In the genomic region with DNA sequence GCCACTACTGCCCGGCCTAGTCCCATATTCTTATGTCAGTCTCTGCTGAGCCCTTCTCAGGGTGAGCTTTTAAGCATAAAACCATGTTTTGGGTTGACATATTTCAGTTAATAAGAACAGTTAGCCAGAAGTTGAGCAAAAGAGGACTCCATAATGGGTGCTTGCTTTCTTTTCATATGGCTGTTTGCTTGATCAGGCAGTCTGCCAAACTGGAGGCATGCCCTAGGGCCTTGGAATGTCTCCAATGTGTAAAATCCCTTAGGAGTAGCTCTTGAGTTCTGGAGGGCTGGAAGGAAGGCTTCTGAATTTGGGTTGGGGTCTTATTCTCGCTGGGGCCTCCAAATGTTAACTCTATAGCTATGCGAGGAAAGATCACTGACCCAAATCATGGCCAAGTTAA, we compare ENCODE assay signal across 22 mouse cellular contexts. TPM values are rescaled to one million over a fixed set of nuclear protein-coding genes. Genes with fewer than 3 reads are reported as not detected.
DNase-seq lines count a peak whose midpoint lies in the region; ATAC-seq and TF ChIP-seq lines count a peak whose summit lies in the region.
"Had no signal": no experiment of that assay in that cellular context is flagged by ENCODE, and none has a peak within 500 bp of the region (broad histone marks: within the 10 kb centered on the region; RNA-seq: fewer than 3 reads in every experiment).

No protein-coding gene starts in this region.

- no peak overlapping the region for H3K4me3 ChIP-seq in forebrain, embryonic 14.5 days (ENCODE audit: low read depth, low read length)
- H3K4me3 ChIP-seq in forebrain, embryonic 16.5 days (replicated peaks; ENCODE audit: low read length) = no peak overlapping the region
- H3K4me3 ChIP-seq in lung, embryonic 14.5 days (ENCODE audit: low read depth, low read length) = no peak overlapping the region
- no peak overlapping the region for H3K4me3 ChIP-seq in limb, embryonic 10.5 days
- H3K4me3 ChIP-seq: embryonic facial prominence, embryonic 10.5 days; heart, embryonic 15.5 days; hindbrain, embryonic 15.5 days; liver, embryonic 13.5 days; midbrain, embryonic 12.5 days; stomach, embryonic 15.5 days had no signal

- H3K4me1 ChIP-seq in forebrain, embryonic 14.5 days (ENCODE audit: control insufficient read depth, insufficient read depth, low read length) = no peaks in the 10 kb centered on the region
- no peaks in the 10 kb centered on the region for H3K4me1 ChIP-seq in forebrain, embryonic 16.5 days (replicated peaks; ENCODE audit: control insufficient read depth, insufficient read depth, low read length)
- no peaks in the 10 kb centered on the region for H3K4me1 ChIP-seq in lung, embryonic 14.5 days (ENCODE audit: insufficient read depth)
- no peaks in the 10 kb centered on the region for H3K4me1 ChIP-seq in limb, embryonic 10.5 days
- H3K4me1 ChIP-seq: embryonic facial prominence, embryonic 10.5 days; heart, embryonic 15.5 days; hindbrain, embryonic 15.5 days; liver, embryonic 13.5 days; midbrain, embryonic 12.5 days; stomach, embryonic 15.5 days had no signal

- peak; percentile 62 for DNase-seq in forebrain, embryonic 14.5 days (ENCODE audit: low spot score)
- peak; percentile 45 for DNase-seq in 3T3-L1 (ENCODE audit: low read depth, low spot score)
- DNase-seq in lung, embryonic 14.5 days = peak; percentile 79
- DNase-seq in lung, postnatal 25 days (ENCODE audit: low spot score) = peak; percentile 28
- DNase-seq in limb, embryonic 10.5 days (ENCODE audit: low spot score) = no peak
- no peak for DNase-seq in embryo, embryonic 10.5 days (ENCODE audit: low spot score)
- no peak for DNase-seq in heart, postnatal 14 days
- DNase-seq: adrenal gland, adult 2 months; cerebellum, adult 8-10 months; kidney, adult 2 months; layer of hippocampus, postnatal 36 days; liver, embryonic 13.5 days; thymus, adult 2 months had no signal

- no peak for ATAC-seq in forebrain, embryonic 14.5 days
- ATAC-seq in forebrain, embryonic 16.5 days = no peak
- ATAC-seq in lung, embryonic 14.5 days (ENCODE audit: insufficient read depth) = no peak
- ATAC-seq: CD4-positive, CD25-positive, alpha-beta regulatory T cell, adult 4 months; Patski had no signal

- no peak overlapping the region for H3K9ac ChIP-seq in forebrain, embryonic 14.5 days (ENCODE audit: low read length)
- no peak overlapping the region for H3K9ac ChIP-seq in forebrain, embryonic 16.5 days (replicated peaks; ENCODE audit: low read depth, low read length)
- H3K9ac ChIP-seq in lung, embryonic 14.5 days = no peak overlapping the region
- H3K9ac ChIP-seq: heart, embryonic 15.5 days; hindbrain, embryonic 15.5 days; liver, embryonic 13.5 days; midbrain, embryonic 12.5 days; stomach, embryonic 15.5 days had no signal

- H3K36me3 ChIP-seq in forebrain, embryonic 14.5 days (ENCODE audit: control insufficient read depth, insufficient read depth, low read length) = no peaks in the 10 kb centered on the region
- no peaks in the 10 kb centered on the region for H3K36me3 ChIP-seq in forebrain, embryonic 16.5 days (ENCODE audit: control insufficient read depth, insufficient read depth)
- H3K36me3 ChIP-seq in lung, embryonic 14.5 days (ENCODE audit: insufficient read depth) = no peaks in the 10 kb centered on the region
- no peaks in the 10 kb centered on the region for H3K36me3 ChIP-seq in limb, embryonic 10.5 days
- H3K36me3 ChIP-seq: embryonic facial prominence, embryonic 10.5 days; heart, embryonic 15.5 days; hindbrain, embryonic 15.5 days; liver, embryonic 13.5 days; midbrain, embryonic 12.5 days; stomach, embryonic 15.5 days had no signal

- TF ChIP-seq CTCF in lung, embryonic 14.5 days (IDR thresholded peaks at IDR 0.05; ENCODE audit: low read depth) = no peak

- H3K27me3 ChIP-seq in forebrain, embryonic 14.5 days (replicated peaks; ENCODE audit: control insufficient read depth, insufficient read depth, low read length) = no peaks in the 10 kb centered on the region
- no peaks in the 10 kb centered on the region for H3K27me3 ChIP-seq in forebrain, embryonic 16.5 days (replicated peaks; ENCODE audit: control insufficient read depth, insufficient read depth, low read length)
- no peaks in the 10 kb centered on the region for H3K27me3 ChIP-seq in lung, embryonic 14.5 days (ENCODE audit: insufficient read depth, low read length)
- H3K27me3 ChIP-seq in limb, embryonic 10.5 days (ENCODE audit: low read depth, poor library complexity, severe bottlenecking) = peaks cover under 1% of the 10 kb centered on the region; the same call in 1 of the 2 replicates
- H3K27me3 ChIP-seq: heart, embryonic 15.5 days; hindbrain, embryonic 15.5 days; midbrain, embryonic 12.5 days; Patski; stomach, embryonic 15.5 days had no signal

- 76% methylated on average over 3 of the region's 3 CpGs for WGBS in forebrain, embryonic 14.5 days
- WGBS in forebrain, embryonic 16.5 days = 61% methylated on average over 3 of the region's 3 CpGs
- 79% methylated on average over 3 of the region's 3 CpGs for WGBS in lung, embryonic 14.5 days
- 94% methylated on average over 3 of the region's 3 CpGs for WGBS in limb, embryonic 10.5 days

- no peak overlapping the region for H3K4me2 ChIP-seq in forebrain, embryonic 14.5 days (ENCODE audit: low read length)
- no peak overlapping the region for H3K4me2 ChIP-seq in forebrain, embryonic 16.5 days (ENCODE audit: low read length)
- H3K4me2 ChIP-seq in lung, embryonic 14.5 days = no peak overlapping the region
- H3K4me2 ChIP-seq: heart, embryonic 15.5 days; hindbrain, embryonic 15.5 days; liver, embryonic 13.5 days; midbrain, embryonic 12.5 days; stomach, embryonic 15.5 days had no signal

- H3K27ac ChIP-seq in forebrain, embryonic 14.5 days (ENCODE audit: low read depth, low read length) = no peak overlapping the region
- H3K27ac ChIP-seq in forebrain, embryonic 16.5 days (ENCODE audit: low read length) = no peak overlapping the region
- H3K27ac ChIP-seq in lung, embryonic 14.5 days (ENCODE audit: low read depth) = no peak overlapping the region
- no peak overlapping the region for H3K27ac ChIP-seq in limb, embryonic 10.5 days
- H3K27ac ChIP-seq: embryonic facial prominence, embryonic 10.5 days; heart, embryonic 15.5 days; hindbrain, embryonic 15.5 days; kidney, postnatal 0 days; liver, embryonic 13.5 days; midbrain, embryonic 12.5 days; stomach, embryonic 15.5 days had no signal

- intact Hi-C loops in heart, postnatal 14 days (cut with DNase I) = no loop called here

- H3K9me3 ChIP-seq in forebrain, embryonic 14.5 days (replicated peaks; ENCODE audit: control insufficient read depth, low read length) = no peaks in the 10 kb centered on the region
- no peaks in the 10 kb centered on the region for H3K9me3 ChIP-seq in forebrain, embryonic 16.5 days (ENCODE audit: control insufficient read depth, low read length)
- H3K9me3 ChIP-seq in lung, embryonic 14.5 days (ENCODE audit: low read depth, low read length) = peaks cover 3% of the 10 kb centered on the region; the same call in 1 of the 2 replicates
- no peaks in the 10 kb centered on the region for H3K9me3 ChIP-seq in limb, embryonic 10.5 days (replicated peaks)
- H3K9me3 ChIP-seq: embryonic facial prominence, embryonic 10.5 days; heart, embryonic 15.5 days; hindbrain, embryonic 15.5 days; liver, embryonic 13.5 days; midbrain, embryonic 12.5 days; stomach, embryonic 15.5 days had no signal

RNA-seq across cellular contexts. Expression of a gene that starts 5.9 kb away (rescaled TPM):
- 16.3 and 21.3 TPM in 2 replicates for polyA plus RNA-seq in forebrain, embryonic 14.5 days (2014; fragmentation: Nextera tagmentation; extraction: Ambion mirVana)
- 19.2 and 21.1 TPM in 2 replicates for polyA plus RNA-seq in forebrain, embryonic 16.5 days (2015; fragmentation: Nextera tagmentation; extraction: Ambion mirVana)
- 16.4 and 18.1 TPM in 2 replicates for polyA plus RNA-seq in lung, embryonic 14.5 days (2014; fragmentation: Nextera tagmentation; extraction: Ambion mirVana)
- 13.6 and 16.4 TPM in 2 replicates for polyA plus RNA-seq in limb, embryonic 10.5 days (2016; fragmentation: Nextera tagmentation; extraction: Ambion mirVana)
- 10 to 100 TPM; 26.0 to 27.6 TPM for total RNA-seq in heart, postnatal 14 days (2021)

Comparison
In these comparisons a context has a peak if more than half of its experiments do, and no peak if none do; other contexts are left out.
1. DNase-seq: peak in forebrain, embryonic 14.5 days (single experiment), 3T3-L1 (single experiment), lung, embryonic 14.5 days (single experiment) and lung, postnatal 25 days (single experiment); none in limb, embryonic 10.5 days (single experiment), embryo, embryonic 10.5 days (single experiment) and heart, postnatal 14 days (0 of 2).